Mouse (Mus musculus): Measurements from ENCODE around the gene Prpf8.

- TF ChIP-seq CTCF (IDR thresholded peaks at IDR 0.05; ENCODE audit: low read depth) (no peak), EP300 (optimal IDR thresholded peaks at IDR 0.05) (no peak)
Observed at GRCm38 (mm10) chr11:75458628-75459041, 28.0 kb upstream of the Prpf8 start.
